Comparison of ENCODE assay signal across 14 mouse cellular contexts in the genomic region with DNA sequence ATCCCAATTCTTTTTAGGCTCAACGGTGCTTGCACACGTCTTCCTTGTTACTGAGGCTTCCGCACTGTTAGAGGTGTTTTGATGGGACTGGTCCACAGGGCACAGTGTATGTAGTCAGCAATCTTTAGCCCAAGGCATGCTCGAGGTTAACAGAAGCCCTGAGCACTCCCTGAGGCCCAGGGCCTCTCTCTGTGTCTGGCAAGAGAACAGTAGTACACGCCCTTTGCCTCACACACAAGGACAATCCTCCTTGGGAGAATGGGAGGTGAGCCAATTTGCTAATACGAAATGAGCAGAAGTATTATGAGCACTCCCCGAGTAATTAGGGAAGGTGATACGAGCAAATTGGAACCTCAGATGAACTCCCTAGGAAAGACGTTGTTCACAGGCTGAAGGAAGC.
DNase-seq lines count a peak whose midpoint lies in the region; ATAC-seq lines count a peak whose summit lies in the region.
"Had no signal": no experiment of that assay in that cellular context is flagged by ENCODE, and none has a peak within 500 bp of the region (broad histone marks: within the 10 kb centered on the region; RNA-seq: fewer than 3 reads in every experiment).

No protein-coding gene starts in this region.

- no peak overlapping the region for H3K4me2 ChIP-seq in midbrain, embryonic 11.5 days
- no peak overlapping the region for H3K4me2 ChIP-seq in midbrain, embryonic 16.5 days (ENCODE audit: low read length)
- no peak overlapping the region for H3K4me2 ChIP-seq in midbrain, embryonic 14.5 days (ENCODE audit: low read length)
- no peak overlapping the region for H3K4me2 ChIP-seq in intestine, embryonic 16.5 days (ENCODE audit: low read depth, low read length)
- no peak overlapping the region for H3K4me2 ChIP-seq in hindbrain, embryonic 16.5 days (ENCODE audit: low read length)
- H3K4me2 ChIP-seq: forebrain, embryonic 12.5 days; neural tube, embryonic 13.5 days; stomach, embryonic 15.5 days had no signal

- no peak overlapping the region for H3K27ac ChIP-seq in midbrain, embryonic 11.5 days (ENCODE audit: low read depth, low read length)
- no peak overlapping the region for H3K27ac ChIP-seq in midbrain, embryonic 16.5 days (ENCODE audit: low read length)
- no peak overlapping the region for H3K27ac ChIP-seq in midbrain, embryonic 14.5 days (replicated peaks; ENCODE audit: low read depth, low read length)
- H3K27ac ChIP-seq in intestine, embryonic 16.5 days (ENCODE audit: low read length): no peak overlapping the region
- H3K27ac ChIP-seq in hindbrain, embryonic 16.5 days (ENCODE audit: low read depth, low read length): no peak overlapping the region
- H3K27ac ChIP-seq: forebrain, embryonic 12.5 days; neural tube, embryonic 13.5 days; stomach, embryonic 15.5 days had no signal

- H3K9ac ChIP-seq in midbrain, embryonic 11.5 days (ENCODE audit: low read length): no peak overlapping the region
- no peak overlapping the region for H3K9ac ChIP-seq in midbrain, embryonic 16.5 days (ENCODE audit: low read depth, low read length)
- no peak overlapping the region for H3K9ac ChIP-seq in midbrain, embryonic 14.5 days (replicated peaks; ENCODE audit: low read length)
- H3K9ac ChIP-seq in intestine, embryonic 16.5 days (ENCODE audit: low read depth, low read length): no peak overlapping the region
- no peak overlapping the region for H3K9ac ChIP-seq in hindbrain, embryonic 16.5 days (ENCODE audit: low read depth, low read length)
- H3K9ac ChIP-seq: forebrain, embryonic 12.5 days; neural tube, embryonic 13.5 days; stomach, embryonic 15.5 days had no signal

- intact Hi-C loops in heart, postnatal 14 days (cut with DNase I): loop anchor here (5.0 kb wide), 1 partner anchor 90 kb away; no protein-coding TSS in a partner anchor

- H3K9me3 ChIP-seq in midbrain, embryonic 11.5 days (ENCODE audit: control insufficient read depth, low read length): no peaks in the 10 kb centered on the region
- no peaks in the 10 kb centered on the region for H3K9me3 ChIP-seq in midbrain, embryonic 16.5 days (replicated peaks; ENCODE audit: control insufficient read depth, low read length, poor library complexity, severe bottlenecking)
- H3K9me3 ChIP-seq in midbrain, embryonic 14.5 days (ENCODE audit: control insufficient read depth, low read length): no peaks in the 10 kb centered on the region
- no peaks in the 10 kb centered on the region for H3K9me3 ChIP-seq in intestine, embryonic 16.5 days (ENCODE audit: control insufficient read depth, low read length)
- no peaks in the 10 kb centered on the region for H3K9me3 ChIP-seq in hindbrain, embryonic 16.5 days (ENCODE audit: control insufficient read depth, low read length)
- H3K9me3 ChIP-seq: forebrain, embryonic 12.5 days; neural tube, embryonic 13.5 days; stomach, embryonic 15.5 days had no signal

- 82% methylated on average over 9 of the region's 9 CpGs for WGBS in midbrain, embryonic 11.5 days
- WGBS in midbrain, embryonic 16.5 days: 72% methylated on average over 9 of the region's 9 CpGs
- WGBS in midbrain, embryonic 14.5 days: 77% methylated on average over 9 of the region's 9 CpGs
- 64% methylated on average over 9 of the region's 9 CpGs for WGBS in intestine, embryonic 16.5 days
- 59% methylated on average over 9 of the region's 9 CpGs for WGBS in hindbrain, embryonic 16.5 days

- H3K4me3 ChIP-seq in midbrain, embryonic 11.5 days (ENCODE audit: low read depth, low read length): no peak overlapping the region
- H3K4me3 ChIP-seq in midbrain, embryonic 16.5 days (ENCODE audit: low read depth, low read length): no peak overlapping the region
- H3K4me3 ChIP-seq in midbrain, embryonic 14.5 days (replicated peaks; ENCODE audit: low read depth, low read length): no peak overlapping the region
- H3K4me3 ChIP-seq in intestine, embryonic 16.5 days (ENCODE audit: low read length): no peak overlapping the region
- no peak overlapping the region for H3K4me3 ChIP-seq in hindbrain, embryonic 16.5 days (ENCODE audit: low read length)
- H3K4me3 ChIP-seq: forebrain, embryonic 12.5 days; megakaryocyte, embryonic 14.5 days; neural tube, embryonic 13.5 days; stomach, embryonic 15.5 days had no signal

- DNase-seq in adrenal gland, postnatal 14 days: peak; percentile 11
- no peak for DNase-seq in adrenal gland, adult 2 months
- DNase-seq in midbrain, embryonic 11.5 days (ENCODE audit: low spot score, missing footprints): peak; percentile 72
- DNase-seq in heart, postnatal 14 days: peak; percentile 39 to 61
- peak; percentile 19 for DNase-seq in midbrain, embryonic 14.5 days
- DNase-seq: layer of hippocampus, postnatal 36 days; liver had no signal

- H3K27me3 ChIP-seq in midbrain, embryonic 11.5 days (ENCODE audit: control insufficient read depth, insufficient read depth, low read length): no peaks in the 10 kb centered on the region
- no peaks in the 10 kb centered on the region for H3K27me3 ChIP-seq in midbrain, embryonic 16.5 days (ENCODE audit: control insufficient read depth, insufficient read depth, low read depth, low read length)
- no peaks in the 10 kb centered on the region for H3K27me3 ChIP-seq in midbrain, embryonic 14.5 days (ENCODE audit: control insufficient read depth, insufficient read depth, low read length)
- H3K27me3 ChIP-seq in intestine, embryonic 16.5 days (replicated peaks; ENCODE audit: control insufficient read depth, insufficient read depth, low read length): no peaks in the 10 kb centered on the region
- H3K27me3 ChIP-seq in hindbrain, embryonic 16.5 days (replicated peaks; ENCODE audit: control insufficient read depth, insufficient read depth, low read length): no peaks in the 10 kb centered on the region
- H3K27me3 ChIP-seq: forebrain, embryonic 12.5 days; megakaryocyte, embryonic 14.5 days; neural tube, embryonic 13.5 days; stomach, embryonic 15.5 days had no signal

- ATAC-seq in midbrain, embryonic 11.5 days (ENCODE audit: low FRiP score): no peak
- ATAC-seq in midbrain, embryonic 16.5 days: no peak
- ATAC-seq in midbrain, embryonic 14.5 days (ENCODE audit: low FRiP score, low TSS enrichment): no peak
- ATAC-seq in intestine, embryonic 16.5 days: no peak
- no peak for ATAC-seq in hindbrain, embryonic 16.5 days

- no peaks in the 10 kb centered on the region for H3K36me3 ChIP-seq in midbrain, embryonic 11.5 days (ENCODE audit: control insufficient read depth, insufficient read depth, low read length)
- no peaks in the 10 kb centered on the region for H3K36me3 ChIP-seq in midbrain, embryonic 16.5 days (ENCODE audit: control insufficient read depth, insufficient read depth, low read length)
- no peaks in the 10 kb centered on the region for H3K36me3 ChIP-seq in midbrain, embryonic 14.5 days (ENCODE audit: control insufficient read depth, insufficient read depth, low read length)
- H3K36me3 ChIP-seq in intestine, embryonic 16.5 days (ENCODE audit: control insufficient read depth, insufficient read depth, low read length): no peaks in the 10 kb centered on the region
- H3K36me3 ChIP-seq in hindbrain, embryonic 16.5 days (ENCODE audit: control insufficient read depth, insufficient read depth, low read length): no peaks in the 10 kb centered on the region
- H3K36me3 ChIP-seq: forebrain, embryonic 12.5 days; neural tube, embryonic 13.5 days; stomach, embryonic 15.5 days had no signal

- no peaks in the 10 kb centered on the region for H3K4me1 ChIP-seq in midbrain, embryonic 11.5 days (ENCODE audit: control insufficient read depth, insufficient read depth, low read length)
- H3K4me1 ChIP-seq in midbrain, embryonic 16.5 days (ENCODE audit: control insufficient read depth, insufficient read depth, low read length): no peaks in the 10 kb centered on the region
- H3K4me1 ChIP-seq in midbrain, embryonic 14.5 days (ENCODE audit: control insufficient read depth, insufficient read depth, low read length): no peaks in the 10 kb centered on the region
- H3K4me1 ChIP-seq in intestine, embryonic 16.5 days (ENCODE audit: control insufficient read depth, insufficient read depth, low read length): peaks cover 6% of the 10 kb centered on the region; the same call in 1 of the 2 replicates
- no peaks in the 10 kb centered on the region for H3K4me1 ChIP-seq in hindbrain, embryonic 16.5 days (ENCODE audit: control insufficient read depth, insufficient read depth, low read depth, low read length)
- H3K4me1 ChIP-seq: forebrain, embryonic 12.5 days; megakaryocyte, embryonic 14.5 days; neural tube, embryonic 13.5 days; stomach, embryonic 15.5 days had no signal
